Mouse (Mus musculus) embryonic facial prominence, embryonic 13.5 days (tissue): ENCODE measurements at regions not wholly inside any gene's neighbourhood (a gene's known extent, or its start where the extent isn't known, plus 50 kb on each side); places are given as distances from the start of the nearest gene placed in this dataset.

Experiments used
- ATAC-seq: fragments of 200-750 bp; cut with Nextera tagmentation; 2 replicates; pipeline ENCODE4 v1.8.0; 2017; ENCODE audit warnings: low read depth; ENCODE audit not compliant: insufficient number of reproducible peaks, insufficient read depth, low FRiP score, low TSS enrichment
- H3K27ac ChIP-seq: fragments of 300-500 bp; sonication (generic); 2 replicates; pipeline ENCODE4 v1.5.1; 2015; ENCODE audit warnings: moderate library complexity, mild to moderate bottlenecking, inconsistent platforms
- H3K27me3 ChIP-seq: fragments of 300-500 bp; sonication (generic); 2 replicates; pipeline ENCODE4 v1.6.1; 2015; ENCODE audit warnings: mild to moderate bottlenecking, inconsistent platforms
- H3K36me3 ChIP-seq: fragments of 300-500 bp; sonication (generic); 2 replicates; pipeline ENCODE4 v1.6.1; 2015; ENCODE audit warnings: mild to moderate bottlenecking, inconsistent platforms
- H3K4me1 ChIP-seq: fragments of 300-500 bp; sonication (generic); 2 replicates; pipeline ENCODE4 v1.6.1; 2015; ENCODE audit warnings: inconsistent platforms
- H3K4me2 ChIP-seq: fragments of 300-500 bp; sonication (generic); 2 replicates; pipeline ENCODE4 v1.6.1; 2015; ENCODE audit warnings: moderate library complexity, mild to moderate bottlenecking, inconsistent platforms
- H3K4me3 ChIP-seq: fragments of 300-500 bp; sonication (generic); 2 replicates; pipeline ENCODE4 v1.5.1; 2015; ENCODE audit warnings: mild to moderate bottlenecking, inconsistent platforms
- H3K9ac ChIP-seq: fragments of 300-500 bp; sonication (generic); 2 replicates; pipeline ENCODE4 v1.6.1; 2015; ENCODE audit warnings: mild to moderate bottlenecking, inconsistent platforms
- H3K9me3 ChIP-seq: fragments of 300-500 bp; sonication (generic); 2 replicates; pipeline ENCODE4 v1.6.1; 2016; ENCODE audit warnings: inconsistent platforms
- WGBS: fragments of 180-500 bp; shearing (Covaris S2); methylation state at CpG from one replicate; pipeline ENCODE4 v1.1.7; 2015; ENCODE audit warnings: mixed read lengths; 5-methylcytosine and 5-hydroxymethylcytosine counted together

DNA sequence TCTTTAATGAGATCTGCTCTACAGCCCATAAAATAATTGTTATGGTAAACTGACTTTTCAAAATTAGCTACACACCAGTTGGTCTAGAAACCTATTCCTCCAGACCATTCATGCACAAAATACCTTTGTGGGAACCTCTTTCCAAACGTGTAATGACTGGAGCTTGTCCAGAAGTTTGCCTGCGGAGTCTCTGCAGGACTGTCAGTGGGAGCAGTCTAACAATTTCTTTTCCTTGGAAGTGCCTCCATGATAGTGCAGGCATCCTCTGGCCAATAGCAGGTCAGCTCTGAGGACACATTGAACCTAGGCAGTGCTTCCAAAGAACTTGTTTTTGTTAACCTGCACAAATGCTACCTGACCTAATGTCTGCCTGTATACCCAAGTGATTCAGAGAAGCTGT, 932.3 kb downstream of the Pcdh9 start:
- WGBS = 47% methylated on average over 2 of the region's 2 CpGs
- no peak overlapping the region for H3K4me3 ChIP-seq
- no peaks in the 10 kb centered on the region for H3K9me3 ChIP-seq
- no peaks in the 10 kb centered on the region for H3K4me1 ChIP-seq
- no peak overlapping the region for H3K4me2 ChIP-seq
- H3K36me3 ChIP-seq = no peaks in the 10 kb centered on the region
- no peaks in the 10 kb centered on the region for H3K27me3 ChIP-seq
- H3K27ac ChIP-seq = no peak overlapping the region
- H3K9ac ChIP-seq = no peak overlapping the region
- ATAC-seq = no peak

DNA sequence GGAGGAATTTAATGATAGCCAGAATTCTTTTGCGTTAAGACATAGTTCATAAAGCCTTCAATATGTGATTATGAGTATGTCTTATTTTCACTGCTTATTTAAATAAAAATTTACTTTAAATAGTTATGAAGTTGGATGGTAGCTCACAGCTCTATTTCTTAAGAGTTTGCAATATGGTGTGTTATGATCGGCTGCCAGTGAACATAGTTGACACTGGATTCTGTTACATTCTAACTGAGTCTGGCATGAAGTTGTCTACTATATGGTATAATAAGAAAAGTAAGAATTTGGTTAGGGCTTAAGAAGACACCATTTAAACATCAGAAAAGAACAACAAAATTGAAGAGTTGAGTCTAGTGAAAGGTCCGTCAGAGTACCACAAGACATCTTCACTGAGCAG, 935.0 kb downstream of the Pcdh9 start:
- 91% methylated on average over 3 of the region's 3 CpGs for WGBS

DNA sequence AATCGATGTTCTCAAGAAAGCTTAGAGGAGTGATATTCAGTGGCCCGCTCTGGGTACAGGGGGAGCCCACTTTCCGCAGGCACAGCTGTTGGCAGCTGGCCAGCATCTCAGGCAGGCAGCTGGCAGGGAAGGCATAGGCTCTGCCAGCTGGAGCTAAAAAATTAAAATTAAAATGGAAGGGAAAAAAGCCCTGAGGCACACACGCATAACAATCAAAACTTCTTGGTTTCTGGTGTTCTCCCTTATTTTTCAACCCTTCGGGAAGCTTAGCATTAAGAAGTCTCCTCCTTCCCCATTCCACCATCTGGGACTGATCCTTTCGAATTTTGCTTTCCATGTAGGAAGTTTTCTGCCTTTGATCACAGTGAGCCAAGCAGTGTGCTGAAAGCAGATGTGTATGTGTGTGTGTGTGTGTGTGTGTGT, 982.8 kb downstream of the Pcdh9 start:
- H3K36me3 ChIP-seq = no peaks in the 10 kb centered on the region
- 23% methylated on average over 6 of the region's 6 CpGs for WGBS
- no peak overlapping the region for H3K9ac ChIP-seq
- no peaks in the 10 kb centered on the region for H3K9me3 ChIP-seq
- no peaks in the 10 kb centered on the region for H3K4me1 ChIP-seq
- H3K27me3 ChIP-seq = no peaks in the 10 kb centered on the region
- H3K4me3 ChIP-seq = no peak overlapping the region
- no peak overlapping the region for H3K27ac ChIP-seq
- peak; percentile 78; the same call in 1 of the 2 replicates for ATAC-seq
- H3K4me2 ChIP-seq = no peak overlapping the region

More for the DNA sequence above, 935.0 kb downstream of the Pcdh9 start:
- Histone ChIP-seq H3K9ac (no peak overlapping the region), H3K4me1 (no peaks in the 10 kb centered on the region), H3K27me3 (no peaks in the 10 kb centered on the region), H3K36me3 (no peaks in the 10 kb centered on the region), H3K9me3 (no peaks in the 10 kb centered on the region), H3K4me3 (no peak overlapping the region), H3K4me2 (no peak overlapping the region), H3K27ac (no peak overlapping the region)
- ATAC-seq = no peak

DNA sequence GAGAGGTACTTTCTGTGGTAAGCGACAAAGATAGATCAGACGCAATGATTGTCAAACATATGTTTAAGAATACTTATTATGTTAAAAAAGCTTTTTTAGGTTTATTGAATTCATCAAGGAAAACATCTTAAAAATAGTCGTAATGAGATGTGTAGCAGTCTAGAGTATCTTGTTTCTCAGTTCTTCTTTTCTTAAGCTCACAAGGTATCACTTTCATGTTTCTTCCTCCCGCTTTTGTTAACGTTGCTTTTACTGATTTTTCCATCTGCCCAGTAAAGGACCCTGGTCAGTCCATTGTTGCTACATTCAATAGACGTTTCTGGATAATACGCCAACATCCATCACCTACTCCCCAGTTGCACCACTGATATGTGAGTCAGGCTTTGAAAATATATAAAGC, 1015.9 kb downstream of the Pcdh9 start:
- ATAC-seq = no peak
- Histone ChIP-seq H3K4me3 (no peak overlapping the region), H3K36me3 (no peaks in the 10 kb centered on the region), H3K9ac (no peak overlapping the region), H3K4me1 (no peaks in the 10 kb centered on the region), H3K27me3 (no peaks in the 10 kb centered on the region), H3K27ac (no peak overlapping the region), H3K9me3 (no peaks in the 10 kb centered on the region), H3K4me2 (no peak overlapping the region)
- 77% methylated on average over 7 of the region's 7 CpGs for WGBS

DNA sequence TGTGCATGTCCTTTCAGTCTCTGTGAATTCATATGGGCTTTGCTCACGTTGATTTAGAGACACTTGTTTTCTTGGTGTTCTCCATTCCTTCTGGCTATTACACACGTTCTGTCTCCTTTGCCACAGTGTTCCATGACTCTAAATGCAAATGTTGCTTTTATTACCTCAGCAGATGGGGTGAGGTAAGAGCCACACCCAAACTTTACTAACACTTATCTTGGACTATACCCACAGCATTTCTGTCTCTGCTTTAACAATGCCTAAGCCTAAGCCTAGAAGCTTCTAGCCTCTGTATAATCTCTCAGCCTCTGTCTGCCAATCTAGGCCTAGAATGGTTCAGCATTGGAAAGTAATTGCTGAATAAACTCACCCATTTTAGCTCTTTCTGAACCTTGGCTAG, 1024.0 kb downstream of the Pcdh9 start:
- no peak for ATAC-seq
- Histone ChIP-seq H3K4me2 (no peak overlapping the region), H3K27ac (no peak overlapping the region), H3K27me3 (no peaks in the 10 kb centered on the region), H3K9me3 (no peaks in the 10 kb centered on the region), H3K4me3 (no peak overlapping the region), H3K9ac (no peak overlapping the region), H3K36me3 (no peaks in the 10 kb centered on the region), H3K4me1 (no peaks in the 10 kb centered on the region)
- 70% methylated on average over 2 of the region's 2 CpGs for WGBS

DNA sequence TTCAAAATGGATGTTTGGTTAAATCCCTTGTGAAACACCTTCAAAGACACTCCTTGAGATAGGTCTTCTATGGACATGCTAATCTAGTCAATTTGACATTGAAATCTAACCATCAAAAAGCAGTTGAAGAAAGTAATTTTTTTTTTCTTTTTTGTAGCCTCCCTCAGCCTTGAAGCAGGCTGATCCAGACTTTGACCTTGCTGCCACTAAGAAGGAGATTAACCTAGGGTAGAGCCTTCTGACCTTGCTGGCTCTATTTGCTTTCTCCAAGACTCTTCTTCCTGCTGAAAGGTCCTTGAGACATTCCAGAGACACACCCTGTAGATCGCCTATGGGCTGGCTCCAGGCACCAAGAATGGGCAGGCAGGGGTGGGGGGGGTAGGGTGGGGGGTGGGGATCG, 1027.5 kb downstream of the Pcdh9 start:
- no peaks in the 10 kb centered on the region for H3K27me3 ChIP-seq
- H3K4me1 ChIP-seq = no peaks in the 10 kb centered on the region
- no peaks in the 10 kb centered on the region for H3K9me3 ChIP-seq
- no peak overlapping the region for H3K4me3 ChIP-seq
- no peak overlapping the region for H3K9ac ChIP-seq
- no peak overlapping the region for H3K27ac ChIP-seq
- 50% methylated on average over 2 of the region's 2 CpGs for WGBS
- no peaks in the 10 kb centered on the region for H3K36me3 ChIP-seq
- ATAC-seq = no peak
- no peak overlapping the region for H3K4me2 ChIP-seq

DNA sequence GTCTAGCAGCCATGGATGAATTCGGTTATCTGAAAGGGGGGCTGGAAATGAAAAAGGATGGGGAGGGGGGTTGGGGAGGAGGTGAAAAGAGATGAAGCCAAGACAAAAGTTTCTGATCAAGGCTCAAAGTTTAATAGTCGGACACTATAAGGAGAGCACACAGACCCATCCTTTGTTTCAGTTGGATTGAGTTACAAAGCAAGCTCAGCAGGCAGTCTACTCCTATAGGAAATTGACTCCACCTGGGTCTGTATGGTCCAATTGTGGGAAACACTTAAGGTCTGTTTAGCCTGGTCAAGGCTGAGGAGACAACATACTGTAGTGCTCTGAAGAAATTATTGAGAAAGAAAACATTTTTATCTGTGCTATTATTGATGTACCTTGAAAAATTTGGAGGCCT, 1029.8 kb downstream of the Pcdh9 start:
- Histone ChIP-seq H3K9ac (no peak overlapping the region), H3K4me1 (no peaks in the 10 kb centered on the region), H3K9me3 (no peaks in the 10 kb centered on the region), H3K36me3 (no peaks in the 10 kb centered on the region), H3K4me3 (no peak overlapping the region), H3K4me2 (no peak overlapping the region), H3K27ac (no peak overlapping the region), H3K27me3 (no peaks in the 10 kb centered on the region)
- WGBS = 49% methylated on average over 2 of the region's 2 CpGs
- ATAC-seq = no peak

DNA sequence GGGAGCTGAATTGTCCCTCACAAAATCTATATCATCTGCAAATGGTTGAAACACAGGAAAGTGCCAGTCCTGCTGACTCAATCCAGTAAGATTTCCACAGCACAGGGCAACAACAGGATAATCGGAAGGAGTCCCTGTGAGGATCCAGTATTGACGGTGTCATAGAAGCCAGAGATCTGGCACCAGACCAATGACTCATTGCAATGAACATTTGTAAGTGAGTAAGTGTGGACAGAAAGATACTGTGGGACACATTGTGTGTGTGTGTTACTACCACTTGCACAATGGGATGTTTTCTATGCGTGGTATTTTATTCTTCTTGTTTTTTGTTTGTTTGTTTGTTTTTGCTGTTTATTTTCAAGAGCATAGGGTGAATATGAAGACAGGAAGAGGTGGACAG, 1056.8 kb downstream of the Pcdh9 start:
- 89% methylated on average over 3 of the region's 3 CpGs for WGBS
- no peak for ATAC-seq
- H3K4me3 ChIP-seq = no peak overlapping the region
- H3K4me2 ChIP-seq = no peak overlapping the region
- H3K27ac ChIP-seq = no peak overlapping the region
- no peaks in the 10 kb centered on the region for H3K9me3 ChIP-seq
- H3K9ac ChIP-seq = no peak overlapping the region
- no peaks in the 10 kb centered on the region for H3K4me1 ChIP-seq
- no peaks in the 10 kb centered on the region for H3K27me3 ChIP-seq
- H3K36me3 ChIP-seq = no peaks in the 10 kb centered on the region

DNA sequence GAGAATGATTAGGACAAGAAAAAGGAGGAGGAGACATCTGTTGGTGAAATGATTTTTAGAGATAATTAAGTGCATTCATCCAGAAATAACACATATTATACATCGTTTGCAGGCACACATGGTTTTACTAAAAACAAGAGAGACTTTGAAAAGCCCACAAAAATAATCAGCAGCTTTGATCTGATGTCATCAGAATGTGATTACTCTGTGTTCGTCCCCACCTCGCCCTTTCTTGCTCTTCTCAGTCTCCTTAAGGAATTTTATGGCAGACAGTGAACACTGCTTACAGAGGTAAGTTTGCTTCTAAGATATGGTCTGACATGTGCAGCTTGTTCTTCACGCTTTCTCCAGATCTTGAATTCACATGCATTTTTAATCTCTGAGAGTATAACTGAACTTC, 1061.3 kb downstream of the Pcdh9 start:
- H3K4me3 ChIP-seq = no peak overlapping the region
- no peaks in the 10 kb centered on the region for H3K9me3 ChIP-seq
- no peak overlapping the region for H3K9ac ChIP-seq
- 11% methylated on average over 4 of the region's 4 CpGs for WGBS
- H3K27me3 ChIP-seq = no peaks in the 10 kb centered on the region
- 0 out of 2 replicates have a peak overlapping the region, but pooled peaks have one; percentile 1 for H3K4me2 ChIP-seq
- no peak for ATAC-seq
- no peak overlapping the region for H3K27ac ChIP-seq
- H3K4me1 ChIP-seq = no peaks in the 10 kb centered on the region
- no peaks in the 10 kb centered on the region for H3K36me3 ChIP-seq

DNA sequence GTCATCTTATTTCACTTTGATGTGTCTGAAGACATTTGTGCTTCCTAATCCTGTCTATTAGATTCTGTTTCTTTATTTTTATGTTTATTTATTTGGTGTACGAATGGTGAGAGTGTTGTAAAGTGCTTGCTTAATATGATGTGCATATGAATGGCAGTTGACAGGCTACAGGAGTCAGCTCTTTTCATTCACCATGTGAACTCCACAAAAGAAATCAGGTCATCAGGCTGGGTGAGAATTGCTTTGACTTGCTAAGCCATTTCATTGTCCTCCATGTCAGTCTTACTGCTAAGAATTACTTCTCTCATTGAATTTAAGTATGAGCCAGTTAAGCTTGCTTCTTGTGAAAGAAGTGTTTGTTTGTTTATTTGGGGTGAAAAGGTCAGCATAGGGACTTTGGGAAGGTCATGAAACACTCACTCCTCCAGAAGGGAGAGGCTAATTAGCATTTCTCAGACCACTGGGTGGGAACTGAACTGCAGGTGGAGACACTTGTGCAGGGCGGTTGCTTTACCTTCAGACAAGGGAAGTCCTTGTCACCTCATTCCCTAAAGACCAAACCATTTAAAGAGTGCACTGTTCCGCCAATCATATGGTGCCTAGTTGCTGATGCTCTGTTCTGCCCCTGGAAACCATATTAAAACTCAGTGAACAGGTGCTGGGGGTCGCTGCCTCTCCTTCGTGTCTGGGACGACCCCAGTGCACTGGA, 1063.7 kb downstream of the Pcdh9 start:
- no peak for ATAC-seq
- H3K4me1 ChIP-seq = no peaks in the 10 kb centered on the region
- H3K27ac ChIP-seq = no peak overlapping the region
- WGBS = 64% methylated on average over 6 of the region's 6 CpGs
- no peak overlapping the region for H3K4me2 ChIP-seq
- H3K4me3 ChIP-seq = no peak overlapping the region
- no peak overlapping the region for H3K9ac ChIP-seq
- no peaks in the 10 kb centered on the region for H3K9me3 ChIP-seq
- H3K36me3 ChIP-seq = no peaks in the 10 kb centered on the region
- H3K27me3 ChIP-seq = no peaks in the 10 kb centered on the region

DNA sequence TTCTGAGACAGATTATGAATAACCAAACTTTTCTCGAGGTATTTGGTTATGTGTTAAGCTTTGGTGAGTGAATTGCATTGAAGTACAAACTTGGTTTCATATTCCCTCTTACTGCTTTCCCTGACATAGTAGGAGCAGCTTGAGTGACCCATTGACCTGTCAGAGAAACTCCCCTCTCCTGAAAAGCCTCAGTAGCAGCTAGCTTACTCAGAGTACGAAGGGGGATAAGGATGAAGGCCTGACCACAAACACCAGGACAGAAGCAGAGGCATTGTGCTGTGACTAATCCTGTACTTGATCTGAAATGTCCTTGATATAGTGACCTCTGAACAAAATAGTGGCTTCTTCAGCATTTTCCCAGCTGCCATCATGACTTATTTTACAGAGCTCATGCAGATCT, 1070.4 kb downstream of the Pcdh9 start:
- 63% methylated on average over 2 of the region's 2 CpGs for WGBS
- no peaks in the 10 kb centered on the region for H3K4me1 ChIP-seq
- H3K9ac ChIP-seq = no peak overlapping the region
- H3K9me3 ChIP-seq = no peaks in the 10 kb centered on the region
- ATAC-seq = no peak
- H3K36me3 ChIP-seq = no peaks in the 10 kb centered on the region
- no peaks in the 10 kb centered on the region for H3K27me3 ChIP-seq
- no peak overlapping the region for H3K4me3 ChIP-seq
- H3K27ac ChIP-seq = no peak overlapping the region
- H3K4me2 ChIP-seq = no peak overlapping the region
